Mouse (Mus musculus): ENCODE data around the gene Trim47.

- TF ChIP-seq CTCF (IDR thresholded peaks at IDR 0.05; ENCODE audit: borderline replicate concordance, control insufficient read depth, extremely low read depth, insufficient read depth, low read length, poor library complexity) (no peak), POLR2A (IDR thresholded peaks at IDR 0.05; ENCODE audit: control insufficient read depth, extremely low read depth, insufficient read depth, low read length, poor library complexity) (no peak)
Measured at GRCm38 (mm10) chr11:116106154-116106962, 20.7 kb downstream of the Trim47 start.

Measured in thymus, adult 2 months (tissue).